16 mouse cellular contexts compared by ENCODE assay signal in genomic region chr9:98314059-98314650, GRCm38 (mm10). TPM values are rescaled to one million over a fixed set of nuclear protein-coding genes. Genes with fewer than 3 reads are reported as not detected.
DNase-seq lines count a peak whose midpoint lies in the region; ATAC-seq and TF ChIP-seq lines count a peak whose summit lies in the region.
"Had no signal": no experiment of that assay in that cellular context is flagged by ENCODE, and none has a peak within 500 bp of the region (broad histone marks: within the 10 kb centered on the region; RNA-seq: fewer than 3 reads in every experiment).

No protein-coding gene starts in this region.

- H3K27ac ChIP-seq in liver, embryonic 16.5 days (ENCODE audit: low read length): peak overlapping the region; percentile 95
- H3K27ac ChIP-seq: kidney, postnatal 0 days had no signal

- H3K36me3 ChIP-seq in G1E (replicated peaks): peaks cover 75% of the 10 kb centered on the region
- peaks cover 18% of the 10 kb centered on the region for H3K36me3 ChIP-seq in liver, embryonic 16.5 days (ENCODE audit: control insufficient read depth, insufficient read depth)

- H3K4me1 ChIP-seq in G1E (ENCODE audit: insufficient read depth, low read depth, low read length): peaks cover 39% of the 10 kb centered on the region
- peaks cover 46% of the 10 kb centered on the region for H3K4me1 ChIP-seq in liver, embryonic 16.5 days (ENCODE audit: control insufficient read depth, low read depth, low read length)

- peak overlapping the region; percentile 66 for H3K4me2 ChIP-seq in liver, embryonic 16.5 days (ENCODE audit: low read depth, low read length)

- H3K27me3 ChIP-seq in G1E (ENCODE audit: insufficient read depth, low read length): no peaks in the 10 kb centered on the region
- H3K27me3 ChIP-seq in liver, embryonic 16.5 days (ENCODE audit: control insufficient read depth, insufficient read depth, low read depth, low read length): no peaks in the 10 kb centered on the region

- H3K4me3 ChIP-seq in G1E (ENCODE audit: low read depth, low read length): peak overlapping the region; percentile 58; the same call in 1 of the 2 replicates
- peak overlapping the region; percentile 43 for H3K4me3 ChIP-seq in liver, embryonic 16.5 days (ENCODE audit: low read depth, low read length)

- no peak for TF ChIP-seq CTCF in G1E (IDR thresholded peaks at IDR 0.05; ENCODE audit: low read depth, low read length)

- peaks cover 4% of the 10 kb centered on the region for H3K9me3 ChIP-seq in G1E (replicated peaks)
- no peaks in the 10 kb centered on the region for H3K9me3 ChIP-seq in liver, embryonic 16.5 days (replicated peaks; ENCODE audit: control insufficient read depth, low read length)

- H3K9ac ChIP-seq in liver, embryonic 16.5 days (ENCODE audit: low read depth, low read length): peak overlapping the region; percentile 62

- 37% methylated on average over 7 of the region's 7 CpGs for WGBS in liver, embryonic 16.5 days (ENCODE audit: insufficient replicate concordance)

- DNase-seq in G1E (ENCODE audit: low spot score): no peak
- peak; percentile 62 for DNase-seq in NIH3T3 (ENCODE audit: low read depth)
- no peak for DNase-seq in layer of hippocampus, adult 8-10 months (ENCODE audit: low spot score in 2 of 2)
- DNase-seq in embryo, embryonic 9.5 days (ENCODE audit: extremely low spot score): no peak
- DNase-seq in frontal cortex, postnatal 36 days (ENCODE audit: low spot score in 2 of 2): no peak
- DNase-seq: cerebellum, postnatal 10 days; gastrocnemius, postnatal 25 days; layer of hippocampus, adult 9-11 months; left cerebral cortex, postnatal 4 days; right cerebral cortex, adult 18-20 months; spleen, adult 18-20 months had no signal

- ATAC-seq in G1E (ENCODE audit: extremely low read depth, insufficient number of reproducible peaks, low FRiP score, poor library complexity, severe bottlenecking): peak; percentile 61
- peak; percentile 32 for ATAC-seq in erythroblast, adult 5-6 weeks (replicated peaks; ENCODE audit: low FRiP score, poor library complexity, severe bottlenecking)
- ATAC-seq in liver, embryonic 16.5 days (ENCODE audit: low read depth): peak; percentile 54
- ATAC-seq: forebrain, embryonic 16.5 days; lung, postnatal 0 days had no signal

RNA-seq across cellular contexts. Expression of gene Nmnat3, which starts 26.9 kb away (rescaled TPM):
- total RNA-seq in G1E (2014; fragmentation: Nextera tagmentation) (23.3 and 38.3 TPM in 2 replicates), G1E (2017) (10.7 and 10.8 TPM in 2 replicates)
- 7.1 and 9.1 TPM in 2 replicates for polyA plus RNA-seq in G1E (2012)
- 28.0 and 51.1 TPM in 2 replicates for total RNA-seq in erythroblast, adult 5-6 weeks (2015; ENCODE audit: low replicate concordance)
- 40.2 and 59.4 TPM in 2 replicates for total RNA-seq in erythroblast, adult 5-6 weeks (2017; ENCODE audit: low replicate concordance)
- polyA plus RNA-seq in liver, embryonic 16.5 days (2015; fragmentation: Nextera tagmentation; extraction: Ambion mirVana): 24.5 and 26.3 TPM in 2 replicates
- 1 to 10 TPM; 1.0 to 2.8 (median 2.4) TPM for total RNA-seq in layer of hippocampus, adult 8-10 months (2022)
